Mouse (Mus musculus): ENCODE measurements around the gene Stox2.

DNA sequence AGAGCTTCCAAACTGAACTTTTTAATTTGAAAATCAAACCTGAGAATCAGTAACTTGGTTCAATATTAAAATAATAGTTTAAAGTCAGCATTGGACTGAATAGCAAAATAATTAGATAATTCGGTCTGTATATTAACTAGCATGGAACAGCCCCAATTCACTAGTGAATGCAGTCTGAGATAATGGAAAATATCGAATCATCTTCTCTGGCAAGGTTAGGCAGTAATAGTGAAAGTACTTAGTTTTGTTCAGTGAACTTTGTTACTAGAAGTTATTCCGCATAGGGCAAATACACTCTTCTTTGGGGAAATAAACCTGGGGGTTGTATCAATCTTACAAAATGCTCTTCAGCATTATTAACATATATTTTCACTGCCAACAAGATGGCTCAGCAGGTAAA is 147.7 kb downstream of the Stox2 start:
- TF ChIP-seq TCF12 (IDR thresholded peaks at IDR 0.05; ENCODE audit: low read depth, low read length): no peak
- TF ChIP-seq POLR2A (IDR thresholded peaks at IDR 0.05; ENCODE audit: control insufficient read depth in 1 of 2, insufficient read depth in 1 of 2, low read depth in 1 of 2, low read length in 2 of 2, poor library complexity in 1 of 2): no peak
- TF ChIP-seq TAL1 (IDR thresholded peaks at IDR 0.05; ENCODE audit: low read length): no peak
- no peak for TF ChIP-seq RAD21 (IDR thresholded peaks at IDR 0.05; ENCODE audit: low read depth, low read length)
- no peak for TF ChIP-seq USF2 (IDR thresholded peaks at IDR 0.05; ENCODE audit: borderline replicate concordance in 1 of 2, insufficient read depth in 1 of 2, low read depth in 1 of 2, low read length in 2 of 2)
- TF ChIP-seq ELF1 (IDR thresholded peaks at IDR 0.05; ENCODE audit: low read depth, low read length): no peak
- TF ChIP-seq SIN3A (IDR thresholded peaks at IDR 0.05; ENCODE audit: low read length): no peak
- TF ChIP-seq POLR2AphosphoS5 (IDR thresholded peaks at IDR 0.05; ENCODE audit: borderline replicate concordance, low read depth, low read length): no peak

Data from MEL (cell line).